Comparison of ENCODE assay signal across 8 mouse cellular contexts in genomic region chr12:76369206-76369977, GRCm38 (mm10). TPM values are rescaled to one million over a fixed set of nuclear protein-coding genes. Genes with fewer than 3 reads are reported as not detected.
DNase-seq lines count a peak whose midpoint lies in the region; ATAC-seq and TF ChIP-seq lines count a peak whose summit lies in the region.

Zbtb25 (minus strand) TSS chr12:76369602.

- WGBS in forebrain, embryonic 12.5 days: under 1% methylated on average over 67 of the region's 96 CpGs
- under 1% methylated on average over 69 of the region's 96 CpGs for WGBS in heart, postnatal 0 days
- WGBS in liver, embryonic 15.5 days (ENCODE audit: insufficient replicate concordance): under 1% methylated on average over 96 of the region's 96 CpGs
- under 1% methylated on average over 71 of the region's 96 CpGs for WGBS in neural tube, embryonic 11.5 days
- WGBS in stomach, embryonic 16.5 days: under 1% methylated on average over 86 of the region's 96 CpGs

- H3K27ac ChIP-seq in forebrain, embryonic 12.5 days: peak within 1 kb of the TSS; percentile 99
- H3K27ac ChIP-seq in heart, postnatal 0 days (ENCODE audit: low read depth): peak within 1 kb of the TSS; percentile 94
- peak within 1 kb of the TSS; percentile 95 for H3K27ac ChIP-seq in liver, embryonic 15.5 days (replicated peaks)
- H3K27ac ChIP-seq in neural tube, embryonic 11.5 days (ENCODE audit: low read depth, low read length): peak within 1 kb of the TSS; percentile 98
- H3K27ac ChIP-seq in stomach, embryonic 16.5 days (ENCODE audit: low read length): peak within 1 kb of the TSS; percentile 100

- DNase-seq in CD8-positive naive resting alpha-beta T cell, adult 2 months (ENCODE audit: low read depth in 2 of 2, low spot score in 2 of 2): peak; percentile 82 to 87
- DNase-seq in c-Kit-positive CD71-positive TER-119-negative erythroid progenitor cells, embryonic 14.5 days (ENCODE audit: low read depth): peak; percentile 59
- peak; percentile 85 for DNase-seq in heart, postnatal 0 days (ENCODE audit: low spot score)
- DNase-seq in kidney, postnatal 4 days: peak; percentile 83 to 92
- DNase-seq in neural tube, embryonic 11.5 days (ENCODE audit: low spot score): peak; percentile 94

- no peak for TF ChIP-seq EP300 in heart, postnatal 0 days (IDR thresholded peaks at IDR 0.05; ENCODE audit: low read depth)

- H3K9ac ChIP-seq in forebrain, embryonic 12.5 days: peak within 1 kb of the TSS; percentile 96
- peak within 1 kb of the TSS; percentile 82 for H3K9ac ChIP-seq in heart, postnatal 0 days (replicated peaks; ENCODE audit: low read depth, low read length)
- peak within 1 kb of the TSS; percentile 98 for H3K9ac ChIP-seq in liver, embryonic 15.5 days
- peak within 1 kb of the TSS; percentile 99 for H3K9ac ChIP-seq in neural tube, embryonic 11.5 days (ENCODE audit: low read length)
- peak within 1 kb of the TSS; percentile 100 for H3K9ac ChIP-seq in stomach, embryonic 16.5 days (ENCODE audit: low read length)

- ATAC-seq in forebrain, embryonic 12.5 days (ENCODE audit: low FRiP score): peak; percentile 85
- peak; percentile 83 for ATAC-seq in heart, postnatal 0 days (ENCODE audit: insufficient read depth, low read depth)
- ATAC-seq in liver, embryonic 15.5 days (ENCODE audit: insufficient read depth): peak; percentile 75
- peak; percentile 70 for ATAC-seq in neural tube, embryonic 11.5 days (ENCODE audit: insufficient read depth, low FRiP score, low TSS enrichment)
- peak; percentile 82 for ATAC-seq in stomach, embryonic 16.5 days (ENCODE audit: insufficient read depth, low FRiP score)

- H3K4me1 ChIP-seq in forebrain, embryonic 12.5 days: peaks cover 38% of the 10 kb centered on the region
- peaks cover 27% of the 10 kb centered on the region for H3K4me1 ChIP-seq in heart, postnatal 0 days (ENCODE audit: control insufficient read depth, insufficient read depth)
- H3K4me1 ChIP-seq in liver, embryonic 15.5 days (replicated peaks): peaks cover 72% of the 10 kb centered on the region
- peaks cover 28% of the 10 kb centered on the region for H3K4me1 ChIP-seq in neural tube, embryonic 11.5 days (ENCODE audit: control insufficient read depth, insufficient read depth, low read length)
- peaks cover 40% of the 10 kb centered on the region for H3K4me1 ChIP-seq in stomach, embryonic 16.5 days (ENCODE audit: control insufficient read depth, insufficient read depth, low read length)

- peak within 1 kb of the TSS; percentile 84 for H3K4me2 ChIP-seq in forebrain, embryonic 12.5 days
- peak within 1 kb of the TSS; percentile 81 for H3K4me2 ChIP-seq in heart, postnatal 0 days (ENCODE audit: low read depth, low read length)
- peak within 1 kb of the TSS; percentile 96 for H3K4me2 ChIP-seq in liver, embryonic 15.5 days
- H3K4me2 ChIP-seq in neural tube, embryonic 11.5 days (ENCODE audit: low read depth): peak within 1 kb of the TSS; percentile 89
- H3K4me2 ChIP-seq in stomach, embryonic 16.5 days (ENCODE audit: low read depth, low read length): peak within 1 kb of the TSS; percentile 80

- TF ChIP-seq CTCF in heart, postnatal 0 days (IDR thresholded peaks at IDR 0.05; ENCODE audit: low read depth): no peak

- H3K9me3 ChIP-seq in forebrain, embryonic 12.5 days: no peaks in the 10 kb centered on the region
- H3K9me3 ChIP-seq in heart, postnatal 0 days (replicated peaks; ENCODE audit: control insufficient read depth, low read length): no peaks in the 10 kb centered on the region
- H3K9me3 ChIP-seq in liver, embryonic 15.5 days (replicated peaks): no peaks in the 10 kb centered on the region
- H3K9me3 ChIP-seq in neural tube, embryonic 11.5 days (ENCODE audit: control insufficient read depth, low read length): no peaks in the 10 kb centered on the region
- no peaks in the 10 kb centered on the region for H3K9me3 ChIP-seq in stomach, embryonic 16.5 days (replicated peaks; ENCODE audit: control insufficient read depth, low read length)

- H3K27me3 ChIP-seq in forebrain, embryonic 12.5 days: no peaks in the 10 kb centered on the region
- no peaks in the 10 kb centered on the region for H3K27me3 ChIP-seq in heart, postnatal 0 days (ENCODE audit: control insufficient read depth, insufficient read depth, low read length)
- H3K27me3 ChIP-seq in liver, embryonic 15.5 days: no peaks in the 10 kb centered on the region
- H3K27me3 ChIP-seq in neural tube, embryonic 11.5 days (ENCODE audit: control insufficient read depth, insufficient read depth, low read length): no peaks in the 10 kb centered on the region
- no peaks in the 10 kb centered on the region for H3K27me3 ChIP-seq in stomach, embryonic 16.5 days (ENCODE audit: control insufficient read depth, insufficient read depth, low read length)

- H3K36me3 ChIP-seq in forebrain, embryonic 12.5 days (replicated peaks): no peaks in the 10 kb centered on the region
- H3K36me3 ChIP-seq in heart, postnatal 0 days (replicated peaks; ENCODE audit: control insufficient read depth, insufficient read depth, low read length): no peaks in the 10 kb centered on the region
- no peaks in the 10 kb centered on the region for H3K36me3 ChIP-seq in liver, embryonic 15.5 days (replicated peaks)
- no peaks in the 10 kb centered on the region for H3K36me3 ChIP-seq in neural tube, embryonic 11.5 days (ENCODE audit: control insufficient read depth, insufficient read depth, low read length)
- H3K36me3 ChIP-seq in stomach, embryonic 16.5 days (ENCODE audit: control insufficient read depth, insufficient read depth, low read length): no peaks in the 10 kb centered on the region

- H3K4me3 ChIP-seq in forebrain, embryonic 12.5 days (replicated peaks): peak within 1 kb of the TSS; percentile 72
- peak within 1 kb of the TSS; percentile 66 for H3K4me3 ChIP-seq in heart, postnatal 0 days (ENCODE audit: low read depth, low read length)
- H3K4me3 ChIP-seq in liver, embryonic 15.5 days (replicated peaks): peak within 1 kb of the TSS; percentile 97
- peak within 1 kb of the TSS; percentile 86 for H3K4me3 ChIP-seq in neural tube, embryonic 11.5 days (ENCODE audit: low read depth, low read length)
- peak within 1 kb of the TSS; percentile 96 for H3K4me3 ChIP-seq in stomach, embryonic 16.5 days (replicated peaks; ENCODE audit: low read length)

RNA-seq across cellular contexts. Expression of gene Zbtb25, which starts in this region (rescaled TPM):
- polyA plus RNA-seq in forebrain, embryonic 12.5 days (2016; fragmentation: Nextera tagmentation; extraction: Ambion mirVana): 20.0 and 22.5 TPM in 2 replicates
- total RNA-seq in heart, postnatal 0 days (2014; rRNA removed; ENCODE audit: low replicate concordance): 8.1 and 26.1 TPM in 2 replicates
- polyA plus RNA-seq in heart, postnatal 0 days (2015; fragmentation: Nextera tagmentation; extraction: Ambion mirVana): 8.6 and 10.4 TPM in 2 replicates
- polyA plus RNA-seq in liver, embryonic 15.5 days (2015; fragmentation: Nextera tagmentation; extraction: Ambion mirVana): 5.1 and 6.1 TPM in 2 replicates
- polyA plus RNA-seq in neural tube, embryonic 11.5 days (2014; fragmentation: Nextera tagmentation; extraction: Ambion mirVana): 17.5 and 17.9 TPM in 2 replicates
- polyA plus RNA-seq in stomach, embryonic 16.5 days (2015; fragmentation: Nextera tagmentation; extraction: Ambion mirVana): 11.0 and 12.0 TPM in 2 replicates

Comparison
In these comparisons a context has a peak if more than half of its experiments do, and no peak if none do; other contexts are left out.
1. Peak in every context shown above with its lines: DNase-seq, ATAC-seq, H3K4me3 ChIP-seq and H3K27ac ChIP-seq.